8 mouse cellular contexts compared by ENCODE assay signal in genomic region chr16:90407541-90408289, GRCm38 (mm10). TPM values are rescaled to one million over a fixed set of nuclear protein-coding genes. Genes with fewer than 3 reads are reported as not detected.
A peak's percentile ranks its signal among the peaks of the same experiment; 100 is the strongest.
DNase-seq lines count a peak whose midpoint lies in the region; ATAC-seq lines count a peak whose summit lies in the region.

No protein-coding gene starts in this region.

- intact Hi-C loops in heart, postnatal 14 days (cut with DNase I): no loop called here

- H3K27ac ChIP-seq in heart, embryonic 15.5 days: peak overlapping the region; percentile 84
- peak overlapping the region; percentile 62 for H3K27ac ChIP-seq in hindbrain, embryonic 13.5 days
- H3K27ac ChIP-seq in midbrain, embryonic 16.5 days (ENCODE audit: low read length): no peak overlapping the region

- no peaks in the 10 kb centered on the region for H3K36me3 ChIP-seq in heart, embryonic 15.5 days
- H3K36me3 ChIP-seq in hindbrain, embryonic 13.5 days: peaks cover under 1% of the 10 kb centered on the region
- peaks cover under 1% of the 10 kb centered on the region; the same call in 1 of the 2 replicates for H3K36me3 ChIP-seq in midbrain, embryonic 16.5 days (ENCODE audit: control insufficient read depth, insufficient read depth, low read length)

- H3K4me2 ChIP-seq in heart, embryonic 15.5 days: peak overlapping the region; percentile 28
- peak overlapping the region; percentile 17; the same call in 1 of the 2 replicates for H3K4me2 ChIP-seq in hindbrain, embryonic 13.5 days
- no peak overlapping the region for H3K4me2 ChIP-seq in midbrain, embryonic 16.5 days (ENCODE audit: low read length)

- ATAC-seq in heart, embryonic 15.5 days (replicated peaks; ENCODE audit: insufficient number of reproducible peaks, insufficient read depth, low FRiP score, low read depth): no peak
- peak; percentile 66 for ATAC-seq in hindbrain, embryonic 13.5 days (ENCODE audit: low FRiP score)
- ATAC-seq in midbrain, embryonic 16.5 days: 0 out of 2 replicates have a peak, but pooled peaks have one; percentile 34
- no peak for ATAC-seq in activated CD4-positive, CD25-positive, alpha-beta regulatory T cell, adult 4 months

- DNase-seq in heart, postnatal 14 days: no peak
- DNase-seq in embryo, embryonic 10 days (ENCODE audit: low spot score): peak; percentile 82
- DNase-seq in cerebellum, postnatal 36 days: no peak
- DNase-seq in frontal cortex, postnatal 10 days (ENCODE audit: low spot score in 2 of 2): no peak

- no peaks in the 10 kb centered on the region for H3K9me3 ChIP-seq in heart, embryonic 15.5 days (replicated peaks)
- no peaks in the 10 kb centered on the region for H3K9me3 ChIP-seq in hindbrain, embryonic 13.5 days
- H3K9me3 ChIP-seq in midbrain, embryonic 16.5 days (replicated peaks; ENCODE audit: control insufficient read depth, low read length, poor library complexity, severe bottlenecking): no peaks in the 10 kb centered on the region

- no peaks in the 10 kb centered on the region for H3K27me3 ChIP-seq in heart, embryonic 15.5 days
- H3K27me3 ChIP-seq in hindbrain, embryonic 13.5 days: no peaks in the 10 kb centered on the region
- no peaks in the 10 kb centered on the region for H3K27me3 ChIP-seq in midbrain, embryonic 16.5 days (ENCODE audit: control insufficient read depth, insufficient read depth, low read depth, low read length)

- H3K9ac ChIP-seq in heart, embryonic 15.5 days: peak overlapping the region; percentile 37
- H3K9ac ChIP-seq in hindbrain, embryonic 13.5 days: peak overlapping the region; percentile 40; the same call in 1 of the 2 replicates
- H3K9ac ChIP-seq in midbrain, embryonic 16.5 days (ENCODE audit: low read depth, low read length): no peak overlapping the region

- 20% methylated on average over 12 of the region's 12 CpGs for WGBS in heart, embryonic 15.5 days
- 13% methylated on average over 12 of the region's 12 CpGs for WGBS in hindbrain, embryonic 13.5 days
- WGBS in midbrain, embryonic 16.5 days: 27% methylated on average over 12 of the region's 12 CpGs

- H3K4me3 ChIP-seq in heart, embryonic 15.5 days: no peak overlapping the region
- H3K4me3 ChIP-seq in hindbrain, embryonic 13.5 days: no peak overlapping the region
- H3K4me3 ChIP-seq in midbrain, embryonic 16.5 days (ENCODE audit: low read depth, low read length): no peak overlapping the region

- H3K4me1 ChIP-seq in heart, embryonic 15.5 days (replicated peaks): peaks cover 52% of the 10 kb centered on the region
- peaks cover 43% of the 10 kb centered on the region for H3K4me1 ChIP-seq in hindbrain, embryonic 13.5 days (replicated peaks)
- peaks cover 17% of the 10 kb centered on the region for H3K4me1 ChIP-seq in midbrain, embryonic 16.5 days (ENCODE audit: control insufficient read depth, insufficient read depth, low read length)

RNA-seq across cellular contexts. Expression of gene Hunk, which starts 21.9 kb away (rescaled TPM):
- polyA plus RNA-seq in heart, embryonic 15.5 days (2015; fragmentation: Nextera tagmentation; extraction: Ambion mirVana): 7.2 and 9.8 TPM in 2 replicates
- 1 to 10 TPM; 2.0 to 2.3 TPM for total RNA-seq in heart, postnatal 14 days (2021)
- 7.3 and 7.8 TPM in 2 replicates for polyA plus RNA-seq in hindbrain, embryonic 13.5 days (2015; fragmentation: Nextera tagmentation; extraction: Ambion mirVana)
- polyA plus RNA-seq in midbrain, embryonic 16.5 days (2015; fragmentation: Nextera tagmentation; extraction: Ambion mirVana): 6.2 and 7.1 TPM in 2 replicates
- polyA plus RNA-seq in activated CD4-positive, CD25-positive, alpha-beta regulatory T cell, adult 4 months (2017; shearing (Covaris generic)): under 1 TPM in 1 of 2 experiments, not detected in 1; 0.13 TPM

Comparison
In these comparisons a context has a peak if more than half of its experiments do, and no peak if none do; other contexts are left out.
1. ATAC-seq: peak in hindbrain, embryonic 13.5 days (single experiment) and midbrain, embryonic 16.5 days (single experiment); none in heart, embryonic 15.5 days (single experiment) and activated CD4-positive, CD25-positive, alpha-beta regulatory T cell, adult 4 months (single experiment).